Mouse (Mus musculus) myocyte (in vitro differentiated cells): ENCODE data around the gene Dusp22. TPM values are rescaled to one million over a fixed set of nuclear protein-coding genes. Genes with fewer than 3 reads are reported as not detected.

Experiments
- H3K27me3 ChIP-seq: one replicate; pipeline ENCODE4 v1.6.1; 2011; ENCODE audit not compliant: control insufficient read depth, insufficient read depth, insufficient read length
- H3K36me3 ChIP-seq: one replicate; pipeline ENCODE4 v1.6.1; 2011; ENCODE audit not compliant: control insufficient read depth, insufficient read depth
- H3K4me2 ChIP-seq: one replicate; pipeline ENCODE4 v1.6.1; 2011; ENCODE audit warnings: low read depth, control low read depth
- H3K4me3 ChIP-seq: one replicate; pipeline ENCODE4 v1.5.1; 2011; ENCODE audit warnings: mild to moderate bottlenecking, control low read depth, moderate library complexity
- H3K79me2 ChIP-seq: one replicate; pipeline ENCODE4 v1.6.1; 2011; ENCODE audit not compliant: control insufficient read depth, insufficient read depth
- H3ac ChIP-seq: one replicate; pipeline ENCODE4 v1.6.1; 2011; ENCODE audit not compliant: control insufficient read depth, insufficient read length
- CEBPB ChIP-seq: IDR thresholded peaks from 2 replicates; pipeline ENCODE4 v1.6.1; 2011; ENCODE audit warnings: mild to moderate bottlenecking, moderate library complexity; ENCODE audit not compliant: poor library complexity, insufficient read depth, severe bottlenecking
- E2F4 ChIP-seq: IDR thresholded peaks from one replicate; pipeline ENCODE4 v1.6.1; 2011; ENCODE audit warnings: mild to moderate bottlenecking, control low read depth, moderate library complexity; ENCODE audit not compliant: insufficient read depth
- MAX ChIP-seq: IDR thresholded peaks from one replicate; pipeline ENCODE4 v1.6.1; 2011; ENCODE audit warnings: low read depth, mild to moderate bottlenecking, control low read depth
- MYOD1 ChIP-seq, 3 experiments: IDR thresholded peaks; one replicate each; pipeline ENCODE4 v1.6.1; 2011; ENCODE audit warnings: control low read depth in 2 of 3, low read depth in 2 of 3, mild to moderate bottlenecking in 2 of 3, moderate library complexity in 1 of 3; ENCODE audit not compliant: insufficient read length in 2 of 3, control insufficient read depth in 1 of 3
- MYOG ChIP-seq, 3 experiments: IDR thresholded peaks; one replicate each; pipeline ENCODE4 v1.6.1; 2011; ENCODE audit warnings: control low read depth in 2 of 3, low read depth in 2 of 3, mild to moderate bottlenecking in 2 of 3; ENCODE audit not compliant: insufficient read length in 2 of 3, control insufficient read depth in 1 of 3, insufficient read depth in 1 of 3
- POLR2A ChIP-seq: IDR thresholded peaks from one replicate; pipeline ENCODE4 v1.6.1; 2011; ENCODE audit warnings: low read depth, mild to moderate bottlenecking, control low read depth, moderate library complexity; ENCODE audit not compliant: insufficient read length
- POLR2AphosphoS2 ChIP-seq: IDR thresholded peaks from one replicate; pipeline ENCODE4 v1.6.1; 2011; ENCODE audit warnings: low read depth, control low read depth; ENCODE audit not compliant: insufficient read length
- REST ChIP-seq: IDR thresholded peaks from one replicate; pipeline ENCODE4 v1.6.1; 2011; ENCODE audit warnings: mild to moderate bottlenecking, control low read depth, moderate library complexity; ENCODE audit not compliant: insufficient read depth, insufficient read length
- SRF ChIP-seq: IDR thresholded peaks from one replicate; pipeline ENCODE4 v1.6.1; 2011; ENCODE audit warnings: low read depth; ENCODE audit not compliant: control insufficient read depth, insufficient read length
- TCF12 ChIP-seq: IDR thresholded peaks from one replicate; pipeline ENCODE4 v1.6.1; 2011; ENCODE audit warnings: mild to moderate bottlenecking, control low read depth; ENCODE audit not compliant: poor library complexity, insufficient read depth, severe bottlenecking
- TCF3 ChIP-seq: IDR thresholded peaks from one replicate; pipeline ENCODE4 v1.6.1; 2011; ENCODE audit warnings: low read depth, control low read depth; ENCODE audit not compliant: insufficient read length
- USF1 ChIP-seq: IDR thresholded peaks from one replicate; pipeline ENCODE4 v1.6.1; 2011; ENCODE audit warnings: low read depth, mild to moderate bottlenecking, control low read depth, moderate library complexity
- polyA plus RNA-seq: library from polyadenylated mRNA; unstranded; fragments of >200 nt; fragmentation: generic; extraction: Trizol; gene quantifications from one replicate; pipeline ENCODE4 v1.2.1, GENCODE M21; 2012; ENCODE audit warnings: missing spikeins

The Dusp22 gene
- polyA plus RNA-seq, 1 experiment = 10.4 TPM

GRCm38 (mm10) chr13:30688035-30688616, 28.3 kb downstream of the Dusp22 start:
- Histone ChIP-seq H3K4me3 (no peak overlapping the region), H3K27me3 (no peaks in the 10 kb centered on the region), H3ac (no peak overlapping the region), H3K36me3 (no peaks in the 10 kb centered on the region), H3K4me2 (no peak overlapping the region), H3K79me2 (no peaks in the 10 kb centered on the region)
- TF ChIP-seq TCF3 = no peak
- no peak for TF ChIP-seq USF1
- no peak for TF ChIP-seq POLR2A
- no peak for TF ChIP-seq SRF
- TF ChIP-seq MAX = no peak
- TF ChIP-seq POLR2AphosphoS2 = no peak
- no peak for TF ChIP-seq REST
- no peak for TF ChIP-seq E2F4
- no peak for TF ChIP-seq MYOG (IDR thresholded peaks at IDR 0.05; ENCODE audit: control insufficient read depth in 1 of 3, insufficient read depth in 1 of 3, insufficient read length in 2 of 3, low read depth in 2 of 3)
- no peak for TF ChIP-seq CEBPB
- TF ChIP-seq MYOD1 (IDR thresholded peaks at IDR 0.05; ENCODE audit: control insufficient read depth in 1 of 3, insufficient read length in 2 of 3, low read depth in 2 of 3) = no peak
- TF ChIP-seq TCF12 = no peak

GRCm38 (mm10) chr13:30689475-30689874, 29.7 kb downstream of the Dusp22 start:
- Histone ChIP-seq H3K4me3 (no peak overlapping the region), H3K27me3 (no peaks in the 10 kb centered on the region), H3K79me2 (no peaks in the 10 kb centered on the region), H3K4me2 (no peak overlapping the region), H3K36me3 (no peaks in the 10 kb centered on the region), H3ac (no peak overlapping the region)
- no peak for TF ChIP-seq MAX
- no peak for TF ChIP-seq TCF12
- no peak for TF ChIP-seq E2F4

- no peak overlapping the region for H3K4me3 ChIP-seq
- no peak overlapping the region for H3K4me2 ChIP-seq
- no peaks in the 10 kb centered on the region for H3K36me3 ChIP-seq
- H3ac ChIP-seq = no peak overlapping the region
- H3K27me3 ChIP-seq = no peaks in the 10 kb centered on the region
- no peaks in the 10 kb centered on the region for H3K79me2 ChIP-seq
- TF ChIP-seq TCF12 = no peak
- no peak for TF ChIP-seq MYOD1 (IDR thresholded peaks at IDR 0.05; ENCODE audit: control insufficient read depth in 1 of 3, insufficient read length in 2 of 3, low read depth in 2 of 3)
- TF ChIP-seq MAX = no peak
- no peak for TF ChIP-seq POLR2AphosphoS2
- no peak for TF ChIP-seq E2F4
- TF ChIP-seq POLR2A = no peak
- TF ChIP-seq CEBPB = no peak
- no peak for TF ChIP-seq TCF3
- no peak for TF ChIP-seq REST
- no peak for TF ChIP-seq USF1
- TF ChIP-seq SRF = no peak
- no peak for TF ChIP-seq MYOG (IDR thresholded peaks at IDR 0.05; ENCODE audit: control insufficient read depth in 1 of 3, insufficient read depth in 1 of 3, insufficient read length in 2 of 3, low read depth in 2 of 3)
Measured at GRCm38 (mm10) chr13:30691441-30692292, 31.9 kb downstream of the Dusp22 start.

- H3K4me2 ChIP-seq = no peak overlapping the region
- no peak overlapping the region for H3ac ChIP-seq
- no peak for TF ChIP-seq TCF3
- TF ChIP-seq MYOD1 (IDR thresholded peaks at IDR 0.05; ENCODE audit: control insufficient read depth in 1 of 3, insufficient read length in 2 of 3, low read depth in 2 of 3) = peak in 1 of 3 experiments; percentile 4
- no peak for TF ChIP-seq USF1
- TF ChIP-seq E2F4 = no peak
- no peak for TF ChIP-seq CEBPB
- no peak for TF ChIP-seq SRF
- TF ChIP-seq TCF12 = no peak
- H3K4me3 ChIP-seq = no peak overlapping the region
- no peaks in the 10 kb centered on the region for H3K79me2 ChIP-seq
- H3K27me3 ChIP-seq = no peaks in the 10 kb centered on the region
- no peaks in the 10 kb centered on the region for H3K36me3 ChIP-seq
Measured at GRCm38 (mm10) chr13:30692644-30693385, 33.0 kb downstream of the Dusp22 start.

GRCm38 (mm10) chr13:30695232-30695631, 35.4 kb downstream of the Dusp22 start:
- no peaks in the 10 kb centered on the region for H3K79me2 ChIP-seq
- H3K36me3 ChIP-seq = no peaks in the 10 kb centered on the region
- H3K27me3 ChIP-seq = no peaks in the 10 kb centered on the region
- H3ac ChIP-seq = no peak overlapping the region
- no peak overlapping the region for H3K4me2 ChIP-seq
- TF ChIP-seq SRF (no peak), MYOD1 (IDR thresholded peaks at IDR 0.05; ENCODE audit: control insufficient read depth in 1 of 3, insufficient read length in 2 of 3, low read depth in 2 of 3) (peak in 1 of 3 experiments; percentile 46), TCF12 (no peak)
- no peak overlapping the region for H3K4me3 ChIP-seq
